Mouse (Mus musculus) stomach, postnatal 0 days (tissue): Measurements from ENCODE around the gene Alkbh4. TPM values are rescaled to one million over a fixed set of nuclear protein-coding genes. Genes with fewer than 3 reads are reported as not detected.

Experiments used
- ATAC-seq: fragments of 200-750 bp; cut with Nextera tagmentation; 2 replicates; pipeline ENCODE4 v1.8.0; 2017; ENCODE audit not compliant: low FRiP score, low TSS enrichment
- DNase-seq: peaks from one replicate; pipeline ENCODE4 v3.0.0-alpha.2; 2016; ENCODE audit warnings: low spot score
- H3K27ac ChIP-seq: fragments of 300-500 bp; sonication (generic); replicated peaks from 2 replicates; pipeline ENCODE4 v1.5.1; 2014; ENCODE audit warnings: mild to moderate bottlenecking, control low read depth
- H3K27me3 ChIP-seq: fragments of 300-500 bp; sonication (generic); 2 replicates; pipeline ENCODE4 v1.6.1; 2014; ENCODE audit warnings: low read length; ENCODE audit not compliant: control insufficient read depth, insufficient read depth
- H3K36me3 ChIP-seq: fragments of 300-500 bp; sonication (generic); 2 replicates; pipeline ENCODE4 v1.6.1; 2014; ENCODE audit warnings: low read length, mixed read lengths; ENCODE audit not compliant: control insufficient read depth, insufficient read depth
- H3K4me1 ChIP-seq: fragments of 300-500 bp; sonication (generic); replicated peaks from 2 replicates; pipeline ENCODE4 v1.6.1; 2014; ENCODE audit warnings: antibody characterized with exemption; ENCODE audit not compliant: control insufficient read depth, insufficient read depth
- H3K4me2 ChIP-seq: fragments of 300-500 bp; sonication (generic); replicated peaks from 2 replicates; pipeline ENCODE4 v1.6.1; 2014; ENCODE audit warnings: low read depth, mild to moderate bottlenecking, control low read depth, moderate library complexity
- H3K4me3 ChIP-seq: fragments of 300-500 bp; sonication (generic); 2 replicates; pipeline ENCODE4 v1.5.1; 2014; ENCODE audit warnings: low read depth, low read length, control low read depth
- H3K9ac ChIP-seq: fragments of 300-500 bp; sonication (generic); 2 replicates; pipeline ENCODE4 v1.6.1; 2014; ENCODE audit warnings: mild to moderate bottlenecking, low read length, control low read depth, mixed read lengths
- H3K9me3 ChIP-seq: fragments of 300-500 bp; sonication (generic); 2 replicates; pipeline ENCODE4 v1.6.1; 2016; ENCODE audit warnings: low read length; ENCODE audit not compliant: control insufficient read depth
- CTCF ChIP-seq: IDR thresholded peaks from 2 replicates; pipeline ENCODE4 v1.5.1; 2016; ENCODE audit warnings: antibody characterized with exemption, low read depth, mild to moderate bottlenecking, moderate library complexity
- EP300 ChIP-seq: optimal IDR thresholded peaks from 2 replicates; pipeline ENCODE3; 2016; ENCODE audit warnings: antibody characterized with exemption
- WGBS: fragments of 180-500 bp; shearing (Covaris S2); extraction: QIAGEN DNeasy Blood & Tissue Kit; methylation state at CpG from one replicate; pipeline ENCODE4 v1.1.7; 2014; 5-methylcytosine and 5-hydroxymethylcytosine counted together
- microRNA-seq: library from miRNA; unstranded; fragments of <30 nt; microRNA quantifications from one replicate; pipeline ENCODE4, GENCODE M21; 2016
- polyA plus RNA-seq: library from polyadenylated mRNA; unstranded; fragments of >200 nt; fragmentation: Nextera tagmentation; extraction: Ambion mirVana; gene quantifications from 2 replicates; pipeline ENCODE4 v1.2.1, GENCODE M21; 2015

Alkbh4 gene
- polyA plus RNA-seq, 1 experiment from 2014 or later: 9.4 TPM

DNA sequence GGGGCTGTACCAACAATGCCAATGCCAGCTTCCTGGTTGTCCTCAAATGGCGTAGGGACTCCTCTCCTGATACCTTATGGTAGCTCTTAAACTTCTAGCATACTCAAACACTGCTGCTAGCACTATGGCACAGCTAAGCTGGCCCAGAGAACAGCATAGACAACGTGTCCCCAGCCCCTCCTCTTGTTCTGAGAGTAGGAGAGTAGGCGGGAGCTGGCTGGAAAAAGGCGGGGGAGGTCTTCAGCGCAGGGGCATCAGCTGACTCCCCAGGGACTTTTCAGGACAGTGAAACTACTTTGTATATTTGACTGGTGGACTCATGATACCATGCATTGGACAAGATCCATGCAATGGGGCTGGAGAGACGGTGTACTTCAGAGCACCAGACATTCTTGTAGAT is 46.1 kb downstream of the Alkbh4 start:
- no peak overlapping the region for H3K9ac ChIP-seq
- no peaks in the 10 kb centered on the region for H3K4me1 ChIP-seq
- H3K4me2 ChIP-seq: no peak overlapping the region
- H3K36me3 ChIP-seq: peaks cover 12% of the 10 kb centered on the region
- WGBS: 87% methylated on average over 6 of the region's 6 CpGs
- DNase-seq: no peak
- ATAC-seq: no peak
- H3K27me3 ChIP-seq: no peaks in the 10 kb centered on the region
- H3K4me3 ChIP-seq: no peak overlapping the region
- no peak overlapping the region for H3K27ac ChIP-seq
- TF ChIP-seq EP300 (no peak), CTCF (no peak)
- no peaks in the 10 kb centered on the region for H3K9me3 ChIP-seq

- no peak overlapping the region for H3K4me2 ChIP-seq
- no peak overlapping the region for H3K27ac ChIP-seq
- WGBS: 82% methylated on average over 4 of the region's 4 CpGs
- no peaks in the 10 kb centered on the region for H3K9me3 ChIP-seq
- TF ChIP-seq EP300: no peak
- no peak for TF ChIP-seq CTCF
- no peaks in the 10 kb centered on the region for H3K4me1 ChIP-seq
- no peak overlapping the region for H3K4me3 ChIP-seq
- no peak overlapping the region for H3K9ac ChIP-seq
- no peak for DNase-seq
- ATAC-seq: no peak
- H3K36me3 ChIP-seq: peaks cover 12% of the 10 kb centered on the region
- no peaks in the 10 kb centered on the region for H3K27me3 ChIP-seq
These were observed 46.9 kb downstream of the Alkbh4 start for GRCm38 (mm10) chr5:136182830-136183229.

DNA sequence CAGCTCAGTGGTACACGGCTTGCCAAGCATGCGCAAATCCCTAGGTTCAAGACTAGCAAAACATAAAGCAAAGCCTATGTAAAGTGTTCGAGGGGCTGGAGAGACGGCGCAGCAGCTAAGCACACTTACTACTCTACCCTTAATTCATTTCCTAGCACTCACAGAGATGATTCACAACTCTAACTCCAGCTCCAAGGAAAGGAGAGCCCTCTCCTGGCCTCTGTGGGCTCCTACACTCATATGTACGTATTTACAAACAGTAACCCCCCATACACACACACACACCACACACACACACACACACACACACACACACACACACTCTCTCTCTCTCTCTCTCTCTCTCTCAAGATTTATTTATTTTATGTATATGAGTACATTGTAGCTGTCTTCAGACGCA is 47.8 kb downstream of the Alkbh4 start:
- WGBS: 80% methylated on average over 7 of the region's 7 CpGs
- Histone ChIP-seq H3K4me1 (no peaks in the 10 kb centered on the region), H3K9me3 (no peaks in the 10 kb centered on the region), H3K9ac (no peak overlapping the region), H3K4me3 (no peak overlapping the region), H3K27ac (no peak overlapping the region), H3K36me3 (peaks cover 11% of the 10 kb centered on the region), H3K4me2 (no peak overlapping the region), H3K27me3 (no peaks in the 10 kb centered on the region)
- TF ChIP-seq CTCF (peak; percentile 51), EP300 (no peak)
- no peak for ATAC-seq
- DNase-seq: no peak

GRCm38 (mm10) chr5:136186723-136187122 is 50.8 kb downstream of the Alkbh4 start:
- ATAC-seq: peak; percentile 75
- WGBS: 29% methylated on average over 4 of the region's 4 CpGs
- H3K9me3 ChIP-seq: no peaks in the 10 kb centered on the region

More at GRCm38 (mm10) chr5:136186723-136187122, 50.8 kb downstream of the Alkbh4 start:
- H3K27ac ChIP-seq: no peak overlapping the region
- DNase-seq: peak; percentile 68
- TF ChIP-seq CTCF (peak; percentile 95), EP300 (no peak)
- H3K4me2 ChIP-seq: no peak overlapping the region
- no peaks in the 10 kb centered on the region for H3K4me1 ChIP-seq
- H3K27me3 ChIP-seq: no peaks in the 10 kb centered on the region
- H3K9ac ChIP-seq: no peak overlapping the region
- H3K36me3 ChIP-seq: peaks cover 11% of the 10 kb centered on the region
- H3K4me3 ChIP-seq: no peak overlapping the region

Small RNA genes lying within 50 kb of the gene (microRNA-seq; reads per million reads assigned to microRNA genes)
- gene Mir7035: not detected

Other genes starting within 250 kb of the Alkbh4 start
- gene Hspb1, start 248.2 kb upstream of the Alkbh4 start, polyA plus RNA-seq: 1,235 and 1,355 TPM in 2 replicates
- 86.0 and 89.2 TPM in 2 replicates for gene Ywhag, start 201.5 kb upstream of the Alkbh4 start, polyA plus RNA-seq
- gene Ssc4d, start 161.6 kb upstream of the Alkbh4 start, polyA plus RNA-seq: 1.7 and 2.2 TPM in 2 replicates
- 0.07 TPM in 1 of 2 replicates, not detected in the other for gene Zp3, start 156.0 kb upstream of the Alkbh4 start, polyA plus RNA-seq
- gene Dtx2, start 141.3 kb upstream of the Alkbh4 start, polyA plus RNA-seq: 13.5 and 16.2 TPM in 2 replicates
- 22.8 and 27.7 TPM in 2 replicates for gene Upk3b, start 97.7 kb upstream of the Alkbh4 start, polyA plus RNA-seq
- 27.4 and 56.0 TPM in 2 replicates for gene Upk3bl, start 81.7 kb upstream of the Alkbh4 start, polyA plus RNA-seq
- gene Rasa4, start 52.2 kb upstream of the Alkbh4 start, polyA plus RNA-seq: 4.0 and 4.7 TPM in 2 replicates
- gene Polr2j, start 19.5 kb upstream of the Alkbh4 start, polyA plus RNA-seq: 171 TPM in 2 replicates
- 8.5 and 9.2 TPM in 2 replicates for gene Lrwd1, start 72 bp upstream of the Alkbh4 start, polyA plus RNA-seq
- gene Orai2, start 34.6 kb downstream of the Alkbh4 start, polyA plus RNA-seq: 6.7 and 7.2 TPM in 2 replicates
- 30.6 and 34.1 TPM in 2 replicates for gene Prkrip1, start 62.8 kb downstream of the Alkbh4 start, polyA plus RNA-seq
- 0.92 and 1.1 TPM in 2 replicates for gene Sh2b2, start 110.4 kb downstream of the Alkbh4 start, polyA plus RNA-seq